Mouse (Mus musculus) neutrophil, adult 5-6 weeks (primary cell): Measurements from ENCODE around the gene St3gal5. TPM values are rescaled to one million over a fixed set of nuclear protein-coding genes. Genes with fewer than 3 reads are reported as not detected.
"Not testable (repeated sequence)": the region's sequence is repeated elsewhere in the genome, so short reads cannot be mapped to it uniquely, and the experiment has no call there.

Experiments used
- ATAC-seq: fragments of 151-379, 151-347 bp; 2 replicates; pipeline ENCODE4 v1.8.0; 2017; ENCODE audit warnings: mild to moderate bottlenecking, moderate TSS enrichment; ENCODE audit not compliant: insufficient number of reproducible peaks, poor library complexity, low FRiP score, severe bottlenecking; ENCODE audit errors: extremely low read depth
- total RNA-seq: library from RNA; stranded (forward); fragments of 200-1000 nt; gene quantifications from 2 replicates; pipeline ENCODE4 v1.2.3, GENCODE M21; 2017

St3gal5 gene
- total RNA-seq, 1 experiment from 2014 or later: 36.4 TPM

GRCm38 (mm10) chr6:72122515-72122914 is 25.1 kb downstream of the St3gal5 start:
- no peak for ATAC-seq

GRCm38 (mm10) chr6:72124315-72125103 is 27.1 kb downstream of the St3gal5 start:
- ATAC-seq: no peak

- peak; percentile 60; the same call in 1 of the 2 replicates for ATAC-seq
Measured at GRCm38 (mm10) chr6:72126128-72126917, 28.9 kb downstream of the St3gal5 start.

- no peak for ATAC-seq
Measured at GRCm38 (mm10) chr6:72130056-72130455, 32.7 kb downstream of the St3gal5 start.

- ATAC-seq: no peak
Measured at GRCm38 (mm10) chr6:72132671-72133214, 35.4 kb downstream of the St3gal5 start.

- no peak for ATAC-seq
Measured at GRCm38 (mm10) chr6:72134850-72135515, 37.6 kb downstream of the St3gal5 start.

GRCm38 (mm10) chr6:72136016-72136415 is 38.6 kb downstream of the St3gal5 start:
- no peak for ATAC-seq

- no peak for ATAC-seq
Measured at GRCm38 (mm10) chr6:72136543-72136942, 39.2 kb downstream of the St3gal5 start.

- ATAC-seq: peak; percentile 56
Measured at GRCm38 (mm10) chr6:72139508-72140193, 42.3 kb downstream of the St3gal5 start.

GRCm38 (mm10) chr6:72140371-72140770 is 43.0 kb downstream of the St3gal5 start:
- peak; percentile 98 for ATAC-seq

GRCm38 (mm10) chr6:72141191-72141590 is 43.8 kb downstream of the St3gal5 start:
- no peak for ATAC-seq

GRCm38 (mm10) chr6:72142561-72142960 is 45.2 kb downstream of the St3gal5 start:
- no peak for ATAC-seq

GRCm38 (mm10) chr6:72144353-72144752 is 47.0 kb downstream of the St3gal5 start:
- no peak for ATAC-seq

- no peak for ATAC-seq
Measured at GRCm38 (mm10) chr6:72146803-72147202, 49.4 kb downstream of the St3gal5 start.

- ATAC-seq: no peak
Measured at GRCm38 (mm10) chr6:72148721-72149120, 51.3 kb downstream of the St3gal5 start.

GRCm38 (mm10) chr6:72149797-72150196 is 52.4 kb downstream of the St3gal5 start:
- ATAC-seq: no peak

- no peak for ATAC-seq
Measured at GRCm38 (mm10) chr6:72152707-72153106, 55.3 kb downstream of the St3gal5 start.

GRCm38 (mm10) chr6:72153455-72153854 is 56.1 kb downstream of the St3gal5 start:
- ATAC-seq: peak; percentile 77; the same call in 1 of the 2 replicates

GRCm38 (mm10) chr6:72154008-72154407 is 56.6 kb downstream of the St3gal5 start:
- ATAC-seq: not testable (repeated sequence)
